Mouse (Mus musculus) midbrain, embryonic 15.5 days (tissue): ENCODE results near the gene Siah2. TPM values are rescaled to one million over a fixed set of nuclear protein-coding genes. Genes with fewer than 3 reads are reported as not detected.

Source experiments
- ATAC-seq: fragments of 200-750 bp; cut with Nextera tagmentation; replicated peaks from 2 replicates; pipeline ENCODE4 v1.8.0; 2017; ENCODE audit warnings: moderate TSS enrichment
- H3K27ac ChIP-seq: fragments of 300-500 bp; sonication (generic); 2 replicates; pipeline ENCODE4 v1.5.1; 2015; ENCODE audit warnings: mild to moderate bottlenecking, inconsistent platforms
- H3K27me3 ChIP-seq: fragments of 300-500 bp; sonication (generic); replicated peaks from 2 replicates; pipeline ENCODE4 v1.6.1; 2015; ENCODE audit warnings: inconsistent platforms
- H3K36me3 ChIP-seq: fragments of 300-500 bp; sonication (generic); replicated peaks from 2 replicates; pipeline ENCODE4 v1.6.1; 2015; ENCODE audit warnings: inconsistent platforms
- H3K4me1 ChIP-seq: fragments of 300-500 bp; sonication (generic); 2 replicates; pipeline ENCODE4 v1.6.1; 2015; ENCODE audit warnings: inconsistent platforms
- H3K4me2 ChIP-seq: fragments of 300-500 bp; sonication (generic); 2 replicates; pipeline ENCODE4 v1.6.1; 2015; ENCODE audit warnings: inconsistent platforms, mild to moderate bottlenecking, moderate library complexity
- H3K4me3 ChIP-seq: fragments of 300-500 bp; sonication (generic); 2 replicates; pipeline ENCODE4 v1.5.1; 2015; ENCODE audit warnings: mild to moderate bottlenecking, inconsistent platforms
- H3K9ac ChIP-seq: fragments of 300-500 bp; sonication (generic); 2 replicates; pipeline ENCODE4 v1.6.1; 2015; ENCODE audit warnings: mild to moderate bottlenecking, inconsistent platforms
- H3K9me3 ChIP-seq: fragments of 300-500 bp; sonication (generic); 2 replicates; pipeline ENCODE4 v1.6.1; 2016; ENCODE audit warnings: inconsistent platforms
- WGBS: fragments of 180-500 bp; shearing (Covaris S2); methylation state at CpG from one replicate; pipeline ENCODE4 v1.1.7; 2015; ENCODE audit warnings: mixed read lengths; 5-methylcytosine and 5-hydroxymethylcytosine counted together
- polyA plus RNA-seq: library from polyadenylated mRNA; unstranded; fragments of >200 nt; fragmentation: Nextera tagmentation; extraction: Ambion mirVana; gene quantifications from 2 replicates; pipeline ENCODE4 v1.2.1, GENCODE M21; 2015

Siah2 gene
- polyA plus RNA-seq, 1 experiment from 2014 or later, result 10.2 TPM

- no peaks in the 10 kb centered on the region for H3K4me1 ChIP-seq
- no peak overlapping the region for H3K9ac ChIP-seq
- H3K27ac ChIP-seq, result no peak overlapping the region
- no peak overlapping the region for H3K4me3 ChIP-seq
- H3K27me3 ChIP-seq, result no peaks in the 10 kb centered on the region
- 87% methylated on average over 4 of the region's 4 CpGs for WGBS
- no peaks in the 10 kb centered on the region for H3K9me3 ChIP-seq
- ATAC-seq, result no peak
- no peak overlapping the region for H3K4me2 ChIP-seq
- no peaks in the 10 kb centered on the region for H3K36me3 ChIP-seq
Measured at GRCm38 (mm10) chr3:58650328-58650727, 41.9 kb downstream of the Siah2 start.

GRCm38 (mm10) chr3:58647179-58647578, 45.0 kb downstream of the Siah2 start:
- no peaks in the 10 kb centered on the region for H3K9me3 ChIP-seq
- H3K4me2 ChIP-seq, result no peak overlapping the region
- no peak overlapping the region for H3K9ac ChIP-seq
- WGBS, result 92% methylated on average over 2 of the region's 2 CpGs
- H3K27me3 ChIP-seq, result no peaks in the 10 kb centered on the region
- no peak overlapping the region for H3K4me3 ChIP-seq
- H3K4me1 ChIP-seq, result no peaks in the 10 kb centered on the region
- H3K36me3 ChIP-seq, result no peaks in the 10 kb centered on the region
- ATAC-seq, result no peak
- no peak overlapping the region for H3K27ac ChIP-seq

- H3K27me3 ChIP-seq, result no peaks in the 10 kb centered on the region
- no peak overlapping the region for H3K4me2 ChIP-seq
- ATAC-seq, result no peak
- no peak overlapping the region for H3K9ac ChIP-seq
- no peaks in the 10 kb centered on the region for H3K36me3 ChIP-seq
- no peak overlapping the region for H3K4me3 ChIP-seq
- H3K4me1 ChIP-seq, result no peaks in the 10 kb centered on the region
- 89% methylated on average over 4 of the region's 4 CpGs for WGBS
- no peak overlapping the region for H3K27ac ChIP-seq
- H3K9me3 ChIP-seq, result no peaks in the 10 kb centered on the region
Measured at GRCm38 (mm10) chr3:58646180-58646579, 46.0 kb downstream of the Siah2 start.

- Histone ChIP-seq H3K27ac (peak within 1 kb of the TSS; percentile 61; the same call in 1 of the 2 replicates), H3K4me1 (peaks cover 13% of the 10 kb centered on the region), H3K27me3 (no peaks in the 10 kb centered on the region), H3K4me3 (peak within 1 kb of the TSS; percentile 50), H3K9ac (peak within 1 kb of the TSS; percentile 55), H3K9me3 (no peaks in the 10 kb centered on the region), H3K36me3 (no peaks in the 10 kb centered on the region), H3K4me2 (peak within 1 kb of the TSS; percentile 90)
- under 1% methylated on average over 34 of the region's 34 CpGs for WGBS
- ATAC-seq, result peak; percentile 91
Measured at GRCm38 (mm10) chr3:58636406-58637295, 55.5 kb downstream of the Siah2 start, which contains the start of gene Erich6. Gene Erich6 (minus strand): TSS chr3:58637207.

- H3K9ac ChIP-seq, result no peak overlapping the region
- H3K4me1 ChIP-seq, result peaks cover 8% of the 10 kb centered on the region
- no peaks in the 10 kb centered on the region for H3K27me3 ChIP-seq
- no peak overlapping the region for H3K4me3 ChIP-seq
- H3K9me3 ChIP-seq, result no peaks in the 10 kb centered on the region
- WGBS, result 94% methylated on average over 2 of the region's 2 CpGs
- H3K27ac ChIP-seq, result no peak overlapping the region
- no peak overlapping the region for H3K4me2 ChIP-seq
- no peaks in the 10 kb centered on the region for H3K36me3 ChIP-seq
- no peak for ATAC-seq
Measured at GRCm38 (mm10) chr3:58631693-58632092, 60.5 kb downstream of the Siah2 start.

GRCm38 (mm10) chr3:58624981-58625380, 67.2 kb downstream of the Siah2 start:
- no peak overlapping the region for H3K4me3 ChIP-seq
- no peak overlapping the region for H3K4me2 ChIP-seq
- H3K9me3 ChIP-seq, result no peaks in the 10 kb centered on the region
- H3K4me1 ChIP-seq, result no peaks in the 10 kb centered on the region
- ATAC-seq, result no peak
- no peaks in the 10 kb centered on the region for H3K36me3 ChIP-seq
- no peak overlapping the region for H3K9ac ChIP-seq
- H3K27ac ChIP-seq, result no peak overlapping the region
- WGBS, result 92% methylated on average over 4 of the region's 4 CpGs
- H3K27me3 ChIP-seq, result no peaks in the 10 kb centered on the region

Other genes starting within 250 kb of the Siah2 start
- 33.5 and 34.6 TPM in 2 replicates for gene Eif2a, start 166.6 kb downstream of the Siah2 start, polyA plus RNA-seq
- gene Serp1, start 166.5 kb downstream of the Siah2 start, polyA plus RNA-seq, result 52.3 and 53.8 TPM in 2 replicates
- gene Selenot, start 115.8 kb downstream of the Siah2 start, polyA plus RNA-seq, result 20.7 and 22.4 TPM in 2 replicates
- 0.29 and 0.30 TPM in 2 replicates for gene Erich6, start 55.2 kb downstream of the Siah2 start, polyA plus RNA-seq
- 0.08 and 0.14 TPM in 2 replicates for gene Mindy4b-ps, start 129.9 kb upstream of the Siah2 start, polyA plus RNA-seq
- 0.34 and 0.56 TPM in 2 replicates for gene Clrn1, start 192.9 kb upstream of the Siah2 start, polyA plus RNA-seq